Mouse (Mus musculus) heart, postnatal 0 days (tissue): ENCODE data around the gene Tnrc6c.
A peak's percentile ranks its signal among the peaks of the same experiment; 100 is the strongest.

Source experiments
- CTCF ChIP-seq: IDR thresholded peaks from 2 replicates; pipeline ENCODE4 v1.5.1; 2016; ENCODE audit warnings: antibody characterized with exemption, control low read depth, low read depth
- EP300 ChIP-seq: IDR thresholded peaks from 2 replicates; pipeline ENCODE4 v1.6.1; 2016; ENCODE audit warnings: antibody characterized with exemption, low read depth

DNA sequence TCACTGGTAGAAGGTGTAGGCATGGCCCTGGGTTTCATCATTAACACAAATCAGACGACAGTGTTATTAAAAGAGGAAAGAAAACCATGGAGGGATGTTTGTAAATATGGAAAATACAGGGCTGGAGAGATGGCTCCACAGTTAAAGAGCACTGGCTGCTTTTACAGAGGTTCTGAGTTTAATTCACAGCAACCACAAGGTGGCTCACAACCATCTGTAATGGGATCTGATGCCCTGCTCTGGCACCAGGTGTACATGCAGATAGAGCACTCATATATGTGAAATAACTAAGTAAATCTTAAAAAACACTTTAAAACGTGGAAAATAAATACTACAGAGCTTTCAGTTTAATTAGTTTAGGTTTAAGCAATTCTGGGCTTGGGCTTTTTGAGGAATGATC, 24.7 kb downstream of the Tnrc6c start:
- peak; percentile 44 for TF ChIP-seq CTCF
- no peak for TF ChIP-seq EP300
